Mouse (Mus musculus) brain, adult 10 weeks (tissue): ENCODE results near the gene Tmem239. TPM values are rescaled to one million over a fixed set of nuclear protein-coding genes. Genes with fewer than 3 reads are reported as not detected.

Experiments used
- polyA plus RNA-seq: library from polyadenylated mRNA; stranded (reverse); fragments of 350-450 nt; fragmentation: Illumina TruSeq; extraction: RNeasy Lipid Tissue Mini Kit (QIAGEN cat#74804); gene quantifications from one replicate; pipeline ENCODE4 v1.2.3, GENCODE M21; 2015; ENCODE audit warnings: low read depth, low replicate concordance

Gene Tmem239
- not detected for polyA plus RNA-seq

DNA sequence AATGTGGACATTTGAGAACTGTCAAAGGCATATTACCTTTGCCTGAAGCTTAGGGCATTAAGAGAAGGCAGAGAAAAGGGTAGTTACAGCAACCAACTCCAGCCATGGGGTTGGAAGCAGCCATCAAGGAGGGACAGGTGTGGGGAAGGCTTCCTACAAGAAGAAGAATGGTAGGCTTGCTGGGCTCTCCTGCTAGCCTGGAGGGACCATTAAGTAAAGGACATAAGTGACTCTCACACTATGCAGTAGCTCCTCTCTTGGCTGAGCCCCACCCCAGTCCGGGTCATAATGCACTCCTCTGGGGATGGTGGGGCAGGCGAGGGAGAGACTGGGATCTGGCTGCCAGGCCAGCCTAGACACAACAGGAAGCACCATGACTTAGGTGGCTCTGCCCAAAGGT is at the start of gene Tmem239:
Tmem239 (plus strand) TSS at position 301 of the 400 bp plus-strand sequence.

DNA sequence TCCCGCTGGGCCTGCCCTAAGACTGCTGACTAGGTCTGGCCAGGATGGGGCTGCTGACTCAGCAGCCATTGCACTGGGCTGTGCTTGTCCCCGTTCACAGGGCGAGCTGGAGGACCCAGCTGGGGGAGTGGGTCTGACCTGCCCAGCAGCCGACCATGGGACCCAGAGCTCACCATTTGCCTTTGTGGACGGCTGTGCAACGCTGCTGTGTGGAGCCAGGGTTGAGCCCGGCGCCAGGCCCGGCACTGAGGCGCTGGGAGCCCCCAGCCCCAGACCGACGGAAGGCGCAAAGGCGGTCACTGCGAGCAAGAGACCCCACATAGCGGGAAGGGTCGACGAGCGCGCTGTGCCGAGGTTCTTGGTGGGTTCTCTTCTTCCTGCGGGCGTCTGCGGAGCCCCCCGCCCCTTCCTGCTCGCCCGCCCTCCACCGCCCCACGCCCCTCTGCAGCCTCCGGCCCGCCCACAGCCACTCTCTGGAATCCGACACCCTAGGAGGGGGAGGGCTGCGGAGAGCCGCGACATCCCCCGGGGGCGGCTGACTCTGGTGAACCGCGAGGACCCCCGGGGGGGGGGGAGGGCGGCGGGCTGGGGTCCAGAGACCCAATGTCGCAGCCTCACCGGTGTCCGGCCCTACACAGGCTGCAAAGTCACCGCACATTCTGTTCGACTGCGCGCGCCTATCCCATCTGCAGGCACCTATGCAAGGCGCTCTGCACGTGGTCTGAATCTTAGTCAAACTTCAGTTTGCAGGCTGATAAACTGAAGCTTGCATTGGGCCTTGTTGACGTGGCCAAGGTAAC is 8.9 kb upstream of the Tmem239 start, which contains the start of gene Cpxm1:
Cpxm1 (minus strand) TSS at position 389 of the 800 bp plus-strand sequence.

DNA sequence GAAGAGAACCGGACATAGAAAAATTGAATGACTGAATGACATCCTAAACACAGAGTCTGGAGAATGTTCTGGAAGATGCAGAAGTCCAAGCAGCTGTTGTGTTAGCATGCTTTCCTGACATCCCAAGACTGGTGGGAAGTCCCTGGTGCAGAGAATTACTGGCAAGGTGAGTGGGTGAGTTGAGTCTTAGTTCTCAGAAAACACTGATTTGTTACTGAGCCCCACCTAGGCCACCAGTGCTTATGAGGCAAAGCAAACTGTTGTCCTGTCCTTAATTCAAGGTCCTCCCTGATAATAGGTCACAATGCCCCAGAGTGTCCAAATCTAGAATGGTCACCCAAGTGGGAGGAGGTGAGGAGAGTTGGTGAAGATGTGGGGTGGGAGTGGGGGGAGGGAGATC is 1.3 kb upstream of the Tmem239 start, which contains the start of the genes Gm28372 and 1700020A23Rik:
Gm28372 (plus strand) TSS at position 301 of the 400 bp plus-strand sequence.
1700020A23Rik (plus strand) TSS at position 321 of the 400 bp plus-strand sequence.

DNA sequence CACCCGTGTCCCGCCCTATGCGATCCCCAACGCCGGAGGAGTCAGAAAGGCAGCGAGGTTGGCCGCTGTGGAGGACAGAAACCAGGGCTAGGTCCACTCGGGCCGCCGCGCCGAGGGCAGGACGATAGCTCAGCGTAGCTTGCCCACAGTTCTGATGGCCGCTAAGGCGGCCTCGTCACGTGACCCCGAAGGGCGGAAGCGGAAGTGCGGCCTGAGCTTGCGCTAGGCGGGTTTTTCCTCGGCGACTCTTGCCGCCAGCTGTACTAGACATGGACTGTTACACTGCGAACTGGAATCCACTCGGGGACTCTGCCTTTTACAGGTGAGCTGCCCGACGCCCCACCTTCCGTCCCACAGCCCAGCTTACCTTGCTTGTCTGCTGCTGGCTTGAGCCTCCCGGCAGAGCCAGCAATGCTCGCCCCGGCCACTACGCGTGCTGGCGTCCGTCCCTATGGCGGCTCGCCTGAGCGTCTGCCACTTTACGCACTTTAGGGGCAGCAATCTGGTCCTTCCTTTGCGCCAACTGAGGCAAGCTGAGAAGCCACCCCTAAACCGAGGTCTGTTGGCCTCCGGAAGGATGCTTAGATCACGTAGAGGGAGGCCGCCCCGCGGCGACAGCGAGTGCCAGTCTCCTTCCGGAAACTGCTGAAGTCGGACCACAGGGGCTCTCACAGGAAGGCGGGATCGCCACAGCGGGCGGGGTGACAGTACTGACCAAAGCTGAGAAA is 18.0 kb downstream of the Tmem239 start, which contains the start of the genes Vps16 and Pced1a:
Vps16 (plus strand) TSS at position 214 of the 728 bp plus-strand sequence.
Pced1a (minus strand) TSS at position 576 of the 728 bp plus-strand sequence.

DNA sequence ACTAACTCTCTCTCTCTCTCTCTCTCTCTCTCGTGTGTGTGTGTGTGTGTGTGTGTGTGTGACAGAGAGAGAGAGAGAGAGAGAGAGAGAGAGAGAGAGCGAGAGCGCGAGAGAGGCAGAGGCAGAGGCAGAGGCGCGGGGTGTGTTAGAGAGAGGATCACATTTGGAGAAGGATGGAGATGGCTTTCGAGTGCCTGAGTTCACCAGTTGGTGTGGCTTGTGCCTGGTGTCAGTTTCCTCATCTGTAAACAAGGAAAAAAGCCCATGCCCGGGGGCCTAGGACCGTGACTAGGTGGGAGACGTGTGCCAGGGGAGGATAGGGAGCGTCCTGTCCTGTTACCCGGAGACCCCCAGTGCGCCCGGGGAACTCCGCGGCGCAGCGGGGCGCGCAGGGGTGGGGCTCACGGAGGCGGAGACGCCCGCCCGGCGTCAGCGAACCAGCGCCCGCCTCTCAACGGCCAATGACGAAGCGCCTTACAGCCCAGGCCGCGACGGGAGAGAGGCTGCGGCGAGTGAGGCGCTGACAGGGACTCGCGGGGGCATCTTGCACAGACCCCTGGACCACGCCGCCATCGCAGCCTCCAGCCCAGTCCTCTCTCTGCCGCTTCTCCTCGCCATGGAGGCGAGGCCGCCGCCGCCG is 43.6 kb downstream of the Tmem239 start, which contains the start of gene Ptpra:
Ptpra (plus strand) TSS at position 485 of the 640 bp plus-strand sequence.

Other genes with a start within 250 kb of the Tmem239 start
- gene Snrpb, start 227.1 kb upstream of the Tmem239 start, polyA plus RNA-seq, result 149 TPM
- gene Tmc2, start 211.3 kb upstream of the Tmem239 start, polyA plus RNA-seq, result not detected
- 130 TPM for gene Nop56, start 132.0 kb upstream of the Tmem239 start, polyA plus RNA-seq
- 376 TPM for gene Idh3b, start 121.9 kb upstream of the Tmem239 start, polyA plus RNA-seq
- gene Ebf4, start 111.3 kb upstream of the Tmem239 start, polyA plus RNA-seq, result 6.0 TPM
- 4.3 TPM for gene Cpxm1, start 8.9 kb upstream of the Tmem239 start, polyA plus RNA-seq
- gene Gm28372, start 1.2 kb upstream of the Tmem239 start, polyA plus RNA-seq, result not detected
- not detected for gene 1700020A23Rik, start 1.2 kb upstream of the Tmem239 start, polyA plus RNA-seq
- gene Vps16, start 17.9 kb downstream of the Tmem239 start, polyA plus RNA-seq, result 89.7 TPM
- gene Pced1a, start 18.2 kb downstream of the Tmem239 start, polyA plus RNA-seq, result 20.9 TPM
- gene Ptpra, start 43.8 kb downstream of the Tmem239 start, polyA plus RNA-seq, result 167 TPM
- gene Mrps26, start 157.3 kb downstream of the Tmem239 start, polyA plus RNA-seq, result 82.0 TPM
- not detected for gene Oxt, start 169.7 kb downstream of the Tmem239 start, polyA plus RNA-seq
- not detected for gene Avp, start 176.1 kb downstream of the Tmem239 start, polyA plus RNA-seq
- 7.9 TPM for gene Fastkd5, start 223.5 kb downstream of the Tmem239 start, polyA plus RNA-seq
- 8.8 TPM for gene Ubox5, start 223.6 kb downstream of the Tmem239 start, polyA plus RNA-seq
- gene Lzts3, start 236.3 kb downstream of the Tmem239 start, polyA plus RNA-seq, result 131 TPM